ENCODE assay signal across 27 mouse cellular contexts in the genomic region with DNA sequence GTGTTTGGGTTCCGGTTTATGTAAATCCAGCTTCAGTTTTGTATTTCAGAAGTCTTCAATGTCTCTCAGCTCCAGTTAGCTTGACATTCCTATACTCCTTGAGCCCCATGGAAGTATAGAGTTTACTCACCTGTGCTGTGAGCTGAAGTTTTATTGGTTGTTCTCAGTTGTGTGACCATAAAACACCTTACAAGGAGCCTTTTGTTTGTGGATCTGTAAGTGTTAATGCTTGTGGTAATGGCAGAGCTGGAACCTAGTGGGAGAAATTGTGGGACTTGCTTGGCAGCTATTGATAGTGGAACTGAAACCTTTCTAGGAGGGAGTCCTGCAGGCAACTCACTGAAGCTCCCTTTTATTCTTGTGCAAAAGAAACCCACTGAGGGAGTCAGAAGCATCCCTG.
"Had no signal": no experiment of that assay in that cellular context is flagged by ENCODE, and none has a peak within 500 bp of the region (broad histone marks: within the 10 kb centered on the region; RNA-seq: fewer than 3 reads in every experiment).

No protein-coding gene starts in this region.

- DNase-seq: kidney, adult 11 months; kidney, adult 9 months; kidney, postnatal 25 days; layer of hippocampus, adult 9-11 months; layer of hippocampus, postnatal 36 days; liver; lung, adult 18-20 months; lung, postnatal 10 days; lung, postnatal 36 days; right cerebral cortex, adult 18-20 months; right cerebral cortex, postnatal 14 days; right cerebral cortex, postnatal 4 days; thymus, adult 2 months; thymus, postnatal 25 days had no signal

- H3K9ac ChIP-seq: intestine, embryonic 15.5 days; liver, embryonic 12.5 days; liver, embryonic 15.5 days; lung, embryonic 15.5 days; midbrain, embryonic 13.5 days; neural tube, embryonic 12.5 days; neural tube, embryonic 15.5 days had no signal

- H3K4me1 ChIP-seq: intestine, embryonic 15.5 days had no signal

- H3K9me3 ChIP-seq: intestine, embryonic 15.5 days; liver, embryonic 12.5 days; liver, embryonic 15.5 days; lung, embryonic 15.5 days; megakaryocyte, embryonic 14.5 days; midbrain, embryonic 10.5 days; midbrain, embryonic 13.5 days; neural tube, embryonic 12.5 days; neural tube, embryonic 15.5 days had no signal

- H3K36me3 ChIP-seq: intestine, embryonic 15.5 days; liver, embryonic 12.5 days; liver, embryonic 15.5 days; lung, embryonic 15.5 days; midbrain, embryonic 10.5 days; midbrain, embryonic 13.5 days; neural tube, embryonic 12.5 days; neural tube, embryonic 15.5 days had no signal

- H3K4me3 ChIP-seq: intestine, embryonic 15.5 days; layer of hippocampus, adult 2 months; left cerebral cortex, adult 2 months; liver, embryonic 12.5 days; liver, embryonic 15.5 days; lung, embryonic 15.5 days; megakaryocyte, embryonic 14.5 days; midbrain, embryonic 10.5 days; midbrain, embryonic 13.5 days; neural tube, embryonic 12.5 days; neural tube, embryonic 15.5 days had no signal

- H3K27ac ChIP-seq: intestine, embryonic 15.5 days; kidney, postnatal 0 days; layer of hippocampus, adult 2 months; left cerebral cortex, adult 2 months; liver, embryonic 12.5 days; liver, embryonic 15.5 days; lung, embryonic 15.5 days; midbrain, embryonic 10.5 days; midbrain, embryonic 13.5 days; neural tube, embryonic 12.5 days; neural tube, embryonic 15.5 days had no signal

- ATAC-seq: intestine, embryonic 15.5 days; liver, embryonic 12.5 days; midbrain, embryonic 13.5 days; midbrain, embryonic 16.5 days had no signal

- H3K27me3 ChIP-seq: intestine, embryonic 15.5 days; liver, embryonic 12.5 days; liver, embryonic 15.5 days; lung, embryonic 15.5 days; megakaryocyte, embryonic 14.5 days; midbrain, embryonic 13.5 days; neural tube, embryonic 12.5 days; neural tube, embryonic 15.5 days had no signal

- H3K4me2 ChIP-seq: intestine, embryonic 15.5 days; liver, embryonic 12.5 days; liver, embryonic 15.5 days; lung, embryonic 15.5 days; midbrain, embryonic 13.5 days; neural tube, embryonic 12.5 days; neural tube, embryonic 15.5 days had no signal
